Mouse (Mus musculus): Measurements from ENCODE around the gene Pik3cd. TPM values are rescaled to one million over a fixed set of nuclear protein-coding genes. Genes with fewer than 3 reads are reported as not detected.

Pik3cd gene
- polyA plus RNA-seq, 1 experiment from 2014 or later = 3.8 TPM

- H3K9ac ChIP-seq (ENCODE audit: low read depth, low read length) = no peak overlapping the region
- no peak overlapping the region for H3K27ac ChIP-seq
- WGBS = 91% methylated on average over 6 of the region's 6 CpGs
- no peaks in the 10 kb centered on the region for H3K36me3 ChIP-seq (ENCODE audit: insufficient read depth, low read length)
- no peak for ATAC-seq (replicated peaks; ENCODE audit: low FRiP score, low read depth)
- no peaks in the 10 kb centered on the region for H3K9me3 ChIP-seq (replicated peaks; ENCODE audit: low read length)
- no peak for DNase-seq (ENCODE audit: low spot score)
- no peak overlapping the region for H3K4me2 ChIP-seq (ENCODE audit: low read length)
- H3K27me3 ChIP-seq (ENCODE audit: insufficient read depth, low read length) = no peaks in the 10 kb centered on the region
- H3K4me3 ChIP-seq (replicated peaks; ENCODE audit: low read depth, low read length) = no peak overlapping the region
- H3K4me1 ChIP-seq (replicated peaks; ENCODE audit: insufficient read depth, low read length) = 0 out of 2 replicates have a peak, but pooled peaks cover 3% of the 10 kb centered on the region
- TF ChIP-seq CTCF (IDR thresholded peaks at IDR 0.05; ENCODE audit: low read depth) = no peak
These were observed 102.8 kb downstream of the Pik3cd start for GRCm38 (mm10) chr4:149599549-149599948.

Small RNA genes within 50 kb of the gene (microRNA-seq; reads per million reads assigned to microRNA genes)
- not detected for gene Mir7023

Other genes with a start within 250 kb of the Pik3cd start
- gene Rbp7, start 247.6 kb downstream of the Pik3cd start, polyA plus RNA-seq (2015; fragmentation: Nextera tagmentation; extraction: Ambion mirVana) = 1.3 TPM in 2 replicates
- gene Tmem274, start 225.2 kb downstream of the Pik3cd start, polyA plus RNA-seq (2015; fragmentation: Nextera tagmentation; extraction: Ambion mirVana) = not detected in 2 replicates
- gene Nmnat1, start 217.4 kb downstream of the Pik3cd start, polyA plus RNA-seq (2015; fragmentation: Nextera tagmentation; extraction: Ambion mirVana) = 9.6 and 13.5 TPM in 2 replicates
- gene Lzic, start 217.3 kb downstream of the Pik3cd start, polyA plus RNA-seq (2015; fragmentation: Nextera tagmentation; extraction: Ambion mirVana) = 31.1 and 31.7 TPM in 2 replicates
- 63.3 and 66.3 TPM in 2 replicates for gene Ctnnbip1, start 184.3 kb downstream of the Pik3cd start, polyA plus RNA-seq (2015; fragmentation: Nextera tagmentation; extraction: Ambion mirVana)
- 40.7 and 43.9 TPM in 2 replicates for gene Clstn1, start 116.1 kb downstream of the Pik3cd start, polyA plus RNA-seq (2015; fragmentation: Nextera tagmentation; extraction: Ambion mirVana)
- gene Tmem201, start 35.5 kb upstream of the Pik3cd start, polyA plus RNA-seq (2015; fragmentation: Nextera tagmentation; extraction: Ambion mirVana) = 22.3 and 23.5 TPM in 2 replicates
- gene Slc25a33, start 71.7 kb upstream of the Pik3cd start, polyA plus RNA-seq (2015; fragmentation: Nextera tagmentation; extraction: Ambion mirVana) = 15.1 and 15.2 TPM in 2 replicates

All from kidney, postnatal 0 days (tissue).